Mouse (Mus musculus): ENCODE data around the gene Tob2. TPM values are rescaled to one million over a fixed set of nuclear protein-coding genes. Genes with fewer than 3 reads are reported as not detected.
A peak's percentile ranks its signal among the peaks of the same experiment; 100 is the strongest.

The Tob2 gene
- polyA plus RNA-seq, 1 experiment from 2014 or later, result 17.8 TPM

GRCm38 (mm10) chr15:81828426-81829207, 30.0 kb downstream of the Tob2 start:
- H3K27me3 ChIP-seq (ENCODE audit: control insufficient read depth, insufficient read depth, low read length), result no peaks in the 10 kb centered on the region
- peaks cover 16% of the 10 kb centered on the region for H3K36me3 ChIP-seq (ENCODE audit: control insufficient read depth, insufficient read depth)
- no peaks in the 10 kb centered on the region for H3K9me3 ChIP-seq (replicated peaks; ENCODE audit: control insufficient read depth, low read length)
- H3K4me3 ChIP-seq (ENCODE audit: low read length), result no peak overlapping the region
- no peak for ATAC-seq (replicated peaks; ENCODE audit: extremely low read depth, insufficient read depth, low FRiP score)
- no peak overlapping the region for H3K27ac ChIP-seq (ENCODE audit: low read length)
- no peak overlapping the region for H3K9ac ChIP-seq (ENCODE audit: low read length)
- WGBS, result 70% methylated on average over 7 of the region's 7 CpGs
- no peak overlapping the region for H3K4me2 ChIP-seq (ENCODE audit: low read depth, low read length)
- H3K4me1 ChIP-seq (ENCODE audit: control insufficient read depth, insufficient read depth, low read length), result peaks cover 15% of the 10 kb centered on the region

- no peak overlapping the region for H3K4me3 ChIP-seq (ENCODE audit: low read length)
- 77% methylated on average over 3 of the region's 3 CpGs for WGBS
- H3K27me3 ChIP-seq (ENCODE audit: control insufficient read depth, insufficient read depth, low read length), result no peaks in the 10 kb centered on the region
- H3K36me3 ChIP-seq (ENCODE audit: control insufficient read depth, insufficient read depth), result peaks cover 24% of the 10 kb centered on the region
- no peak overlapping the region for H3K9ac ChIP-seq (ENCODE audit: low read length)
- ATAC-seq (replicated peaks; ENCODE audit: extremely low read depth, insufficient read depth, low FRiP score), result no peak
- no peak overlapping the region for H3K4me2 ChIP-seq (ENCODE audit: low read depth, low read length)
- no peaks in the 10 kb centered on the region for H3K4me1 ChIP-seq (ENCODE audit: control insufficient read depth, insufficient read depth, low read length)
- no peak overlapping the region for H3K27ac ChIP-seq (ENCODE audit: low read length)
- no peaks in the 10 kb centered on the region for H3K9me3 ChIP-seq (replicated peaks; ENCODE audit: control insufficient read depth, low read length)
These were observed 33.8 kb downstream of the Tob2 start for GRCm38 (mm10) chr15:81824832-81825231.

GRCm38 (mm10) chr15:81822631-81823030, 36.0 kb downstream of the Tob2 start:
- no peak overlapping the region for H3K4me3 ChIP-seq (ENCODE audit: low read length)
- H3K36me3 ChIP-seq (ENCODE audit: control insufficient read depth, insufficient read depth), result peaks cover 30% of the 10 kb centered on the region
- no peak overlapping the region for H3K9ac ChIP-seq (ENCODE audit: low read length)
- WGBS, result 76% methylated on average over 3 of the region's 3 CpGs
- H3K27ac ChIP-seq (ENCODE audit: low read length), result no peak overlapping the region
- no peaks in the 10 kb centered on the region for H3K4me1 ChIP-seq (ENCODE audit: control insufficient read depth, insufficient read depth, low read length)
- H3K9me3 ChIP-seq (replicated peaks; ENCODE audit: control insufficient read depth, low read length), result no peaks in the 10 kb centered on the region
- ATAC-seq (replicated peaks; ENCODE audit: extremely low read depth, insufficient read depth, low FRiP score), result no peak
- no peak overlapping the region for H3K4me2 ChIP-seq (ENCODE audit: low read depth, low read length)
- no peaks in the 10 kb centered on the region for H3K27me3 ChIP-seq (ENCODE audit: control insufficient read depth, insufficient read depth, low read length)

- no peak overlapping the region for H3K9ac ChIP-seq (ENCODE audit: low read length)
- H3K4me1 ChIP-seq (ENCODE audit: control insufficient read depth, insufficient read depth, low read length), result no peaks in the 10 kb centered on the region
- H3K27ac ChIP-seq (ENCODE audit: low read length), result no peak overlapping the region
- no peaks in the 10 kb centered on the region for H3K9me3 ChIP-seq (replicated peaks; ENCODE audit: control insufficient read depth, low read length)
- no peak overlapping the region for H3K4me3 ChIP-seq (ENCODE audit: low read length)
- H3K27me3 ChIP-seq (ENCODE audit: control insufficient read depth, insufficient read depth, low read length), result no peaks in the 10 kb centered on the region
- no peak overlapping the region for H3K4me2 ChIP-seq (ENCODE audit: low read depth, low read length)
- H3K36me3 ChIP-seq (ENCODE audit: control insufficient read depth, insufficient read depth), result peaks cover 25% of the 10 kb centered on the region
- WGBS, result 95% methylated on average over 3 of the region's 3 CpGs
- ATAC-seq (replicated peaks; ENCODE audit: extremely low read depth, insufficient read depth, low FRiP score), result no peak
These were observed 40.2 kb downstream of the Tob2 start for GRCm38 (mm10) chr15:81818404-81818803.

GRCm38 (mm10) chr15:81814716-81815370, 43.8 kb downstream of the Tob2 start:
- H3K27me3 ChIP-seq (ENCODE audit: control insufficient read depth, insufficient read depth, low read length), result no peaks in the 10 kb centered on the region
- H3K27ac ChIP-seq (ENCODE audit: low read length), result no peak overlapping the region
- no peaks in the 10 kb centered on the region for H3K9me3 ChIP-seq (replicated peaks; ENCODE audit: control insufficient read depth, low read length)
- ATAC-seq (replicated peaks; ENCODE audit: extremely low read depth, insufficient read depth, low FRiP score), result no peak
- 84% methylated on average over 12 of the region's 12 CpGs for WGBS
- no peak overlapping the region for H3K4me2 ChIP-seq (ENCODE audit: low read depth, low read length)
- H3K9ac ChIP-seq (ENCODE audit: low read length), result no peak overlapping the region
- no peak overlapping the region for H3K4me3 ChIP-seq (ENCODE audit: low read length)
- H3K36me3 ChIP-seq (ENCODE audit: control insufficient read depth, insufficient read depth), result peaks cover 18% of the 10 kb centered on the region; the same call in 1 of the 2 replicates
- peaks cover 12% of the 10 kb centered on the region for H3K4me1 ChIP-seq (ENCODE audit: control insufficient read depth, insufficient read depth, low read length)

GRCm38 (mm10) chr15:81813986-81814705, 44.5 kb downstream of the Tob2 start:
- ATAC-seq (replicated peaks; ENCODE audit: extremely low read depth, insufficient read depth, low FRiP score), result no peak
- Histone ChIP-seq H3K4me3 (ENCODE audit: low read length) (no peak overlapping the region), H3K36me3 (ENCODE audit: control insufficient read depth, insufficient read depth) (peaks cover 16% of the 10 kb centered on the region; the same call in 1 of the 2 replicates), H3K9me3 (replicated peaks; ENCODE audit: control insufficient read depth, low read length) (no peaks in the 10 kb centered on the region), H3K27ac (ENCODE audit: low read length) (no peak overlapping the region), H3K27me3 (ENCODE audit: control insufficient read depth, insufficient read depth, low read length) (no peaks in the 10 kb centered on the region), H3K9ac (ENCODE audit: low read length) (no peak overlapping the region), H3K4me2 (ENCODE audit: low read depth, low read length) (no peak overlapping the region), H3K4me1 (ENCODE audit: control insufficient read depth, insufficient read depth, low read length) (peaks cover 19% of the 10 kb centered on the region)
- 78% methylated on average over 5 of the region's 5 CpGs for WGBS

GRCm38 (mm10) chr15:81812696-81813631, 45.6 kb downstream of the Tob2 start:
- Histone ChIP-seq H3K9ac (ENCODE audit: low read length) (peak overlapping the region; percentile 78), H3K4me2 (ENCODE audit: low read depth, low read length) (peak overlapping the region; percentile 78), H3K36me3 (ENCODE audit: control insufficient read depth, insufficient read depth) (peaks cover 12% of the 10 kb centered on the region; the same call in 1 of the 2 replicates), H3K27ac (ENCODE audit: low read length) (no peak overlapping the region; the same call in 1 of the 2 replicates), H3K9me3 (replicated peaks; ENCODE audit: control insufficient read depth, low read length) (no peaks in the 10 kb centered on the region), H3K27me3 (ENCODE audit: control insufficient read depth, insufficient read depth, low read length) (no peaks in the 10 kb centered on the region), H3K4me3 (ENCODE audit: low read length) (peak overlapping the region; percentile 74; the same call in 1 of the 2 replicates), H3K4me1 (ENCODE audit: control insufficient read depth, insufficient read depth, low read length) (peaks cover 23% of the 10 kb centered on the region)
- 58% methylated on average over 7 of the region's 7 CpGs for WGBS
- no peak for ATAC-seq (replicated peaks; ENCODE audit: extremely low read depth, insufficient read depth, low FRiP score)

- H3K27me3 ChIP-seq (ENCODE audit: control insufficient read depth, insufficient read depth, low read length), result no peaks in the 10 kb centered on the region
- peak overlapping the region; percentile 78 for H3K9ac ChIP-seq (ENCODE audit: low read length)
- H3K4me1 ChIP-seq (ENCODE audit: control insufficient read depth, insufficient read depth, low read length), result peaks cover 23% of the 10 kb centered on the region
- H3K4me2 ChIP-seq (ENCODE audit: low read depth, low read length), result peak overlapping the region; percentile 78
- peak overlapping the region; percentile 78 for H3K27ac ChIP-seq (ENCODE audit: low read length)
- peak overlapping the region; percentile 74 for H3K4me3 ChIP-seq (ENCODE audit: low read length)
- peaks cover 12% of the 10 kb centered on the region; the same call in 1 of the 2 replicates for H3K36me3 ChIP-seq (ENCODE audit: control insufficient read depth, insufficient read depth)
- H3K9me3 ChIP-seq (replicated peaks; ENCODE audit: control insufficient read depth, low read length), result no peaks in the 10 kb centered on the region
- 34% methylated on average over 3 of the region's 3 CpGs for WGBS
- no peak for ATAC-seq (replicated peaks; ENCODE audit: extremely low read depth, insufficient read depth, low FRiP score)
These were observed 46.3 kb downstream of the Tob2 start for GRCm38 (mm10) chr15:81812287-81812686.
